Mouse (Mus musculus) neural tube, postnatal 0 days (tissue): ENCODE measurements around the gene Gm39653. TPM values are rescaled to one million over a fixed set of nuclear protein-coding genes. Genes with fewer than 3 reads are reported as not detected.

Experiments
- polyA plus RNA-seq: library from polyadenylated mRNA; unstranded; fragments of >200 nt; fragmentation: Nextera tagmentation; extraction: Ambion mirVana; gene quantifications from 2 replicates; pipeline ENCODE4 v1.2.1, GENCODE M21; 2015

Gm39653 gene
- 0.27 TPM in 1 of 2 replicates, not detected in the other for polyA plus RNA-seq

GRCm38 (mm10) chr1:63615668-63616067 lies at the start of gene Gm39653:
TSS of gene Gm39653 (plus strand) at chr1:63615968.

Other genes with a start within 250 kb of the Gm39653 start
- 31.8 and 32.6 TPM in 2 replicates for gene Adam23, start 170.1 kb upstream of the Gm39653 start, polyA plus RNA-seq
- gene Dytn, start 71.0 kb downstream of the Gm39653 start, polyA plus RNA-seq = 0.12 TPM in 1 of 2 replicates, not detected in the other
- gene Mdh1b, start 114.3 kb downstream of the Gm39653 start, polyA plus RNA-seq = 0.37 and 0.39 TPM in 2 replicates
- 27.1 and 28.0 TPM in 2 replicates for gene Fastkd2, start 114.6 kb downstream of the Gm39653 start, polyA plus RNA-seq
- 0.38 and 0.50 TPM in 2 replicates for gene 4933402D24Rik, start 153.3 kb downstream of the Gm39653 start, polyA plus RNA-seq